30 mouse cellular contexts compared by ENCODE assay signal in genomic region chr19:12830823-12831430, GRCm38 (mm10). TPM values are rescaled to one million over a fixed set of nuclear protein-coding genes. Genes with fewer than 3 reads are reported as not detected.
DNase-seq lines count a peak whose midpoint lies in the region; ATAC-seq and TF ChIP-seq lines count a peak whose summit lies in the region.
"Had no signal": no experiment of that assay in that cellular context is flagged by ENCODE, and none has a peak within 500 bp of the region (broad histone marks: within the 10 kb centered on the region; RNA-seq: fewer than 3 reads in every experiment).

No protein-coding gene starts in this region.

- no peak overlapping the region for H3K9ac ChIP-seq in embryonic facial prominence, embryonic 14.5 days (ENCODE audit: low read depth, low read length)
- no peak overlapping the region for H3K9ac ChIP-seq in kidney, postnatal 0 days (ENCODE audit: low read depth, low read length)
- H3K9ac ChIP-seq: forebrain, embryonic 12.5 days; forebrain, embryonic 15.5 days; heart, embryonic 12.5 days; heart, embryonic 15.5 days; hindbrain, embryonic 15.5 days had no signal

- no peak overlapping the region for H3K27ac ChIP-seq in embryonic facial prominence, embryonic 14.5 days (replicated peaks; ENCODE audit: low read depth, low read length)
- no peak overlapping the region for H3K27ac ChIP-seq in embryonic facial prominence, embryonic 10.5 days (replicated peaks)
- H3K27ac ChIP-seq in kidney, postnatal 0 days, result 0 out of 2 replicates have a peak overlapping the region, but pooled peaks have one; percentile 25
- peak overlapping the region; percentile 70 for H3K27ac ChIP-seq in bone marrow macrophage, adult 2 months (ENCODE audit: insufficient read depth, low read depth, low read length)
- H3K27ac ChIP-seq: forebrain, embryonic 12.5 days; forebrain, embryonic 15.5 days; heart, embryonic 15.5 days; hindbrain, embryonic 15.5 days had no signal

- no peak overlapping the region for H3K4me2 ChIP-seq in embryonic facial prominence, embryonic 14.5 days (ENCODE audit: low read depth, low read length)
- no peak overlapping the region for H3K4me2 ChIP-seq in kidney, postnatal 0 days (ENCODE audit: low read length)
- H3K4me2 ChIP-seq: forebrain, embryonic 12.5 days; forebrain, embryonic 15.5 days; heart, embryonic 12.5 days; heart, embryonic 15.5 days; hindbrain, embryonic 15.5 days had no signal

- DNase-seq in embryonic facial prominence, embryonic 14.5 days (ENCODE audit: low spot score), result peak; percentile 5
- DNase-seq in embryonic facial prominence, embryonic 10.5 days (ENCODE audit: low spot score), result no peak
- DNase-seq in kidney, postnatal 0 days (ENCODE audit: low spot score), result no peak
- DNase-seq in kidney, postnatal 36 days, result no peak
- DNase-seq in MN1 (ENCODE audit: low spot score), result no peak
- DNase-seq: adrenal gland, postnatal 10 days; adrenal gland, postnatal 36 days; cerebellum, adult 11 months; cerebellum, adult 2 months; cerebellum, adult 9-11 months; cerebellum, postnatal 36 days; embryo, embryonic 11 days; gastrocnemius, postnatal 25 days; heart, adult 18-20 months; heart, postnatal 10 days; heart, postnatal 36 days had no signal

- H3K27me3 ChIP-seq in embryonic facial prominence, embryonic 14.5 days (replicated peaks; ENCODE audit: control insufficient read depth, insufficient read depth, low read length), result no peaks in the 10 kb centered on the region
- H3K27me3 ChIP-seq in embryonic facial prominence, embryonic 10.5 days (replicated peaks; ENCODE audit: low read depth, poor library complexity, severe bottlenecking), result no peaks in the 10 kb centered on the region
- no peaks in the 10 kb centered on the region for H3K27me3 ChIP-seq in kidney, postnatal 0 days (ENCODE audit: insufficient read depth, low read length)
- H3K27me3 ChIP-seq: forebrain, embryonic 12.5 days; forebrain, embryonic 15.5 days; heart, embryonic 12.5 days; heart, embryonic 15.5 days; hindbrain, embryonic 15.5 days; Patski had no signal

- H3K4me1 ChIP-seq in embryonic facial prominence, embryonic 14.5 days (ENCODE audit: control insufficient read depth, insufficient read depth, low read length), result no peaks in the 10 kb centered on the region
- no peaks in the 10 kb centered on the region for H3K4me1 ChIP-seq in embryonic facial prominence, embryonic 10.5 days
- no peaks in the 10 kb centered on the region for H3K4me1 ChIP-seq in kidney, postnatal 0 days (replicated peaks; ENCODE audit: insufficient read depth, low read length)
- peaks cover 46% of the 10 kb centered on the region for H3K4me1 ChIP-seq in bone marrow macrophage, adult 2 months (ENCODE audit: control insufficient read depth, insufficient read depth, low read length)
- H3K4me1 ChIP-seq: forebrain, embryonic 12.5 days; forebrain, embryonic 15.5 days; heart, embryonic 12.5 days; heart, embryonic 15.5 days; hindbrain, embryonic 15.5 days had no signal

- no peak for TF ChIP-seq POLR2A in bone marrow macrophage, adult 2 months (IDR thresholded peaks at IDR 0.05; ENCODE audit: borderline replicate concordance, low read depth, low read length)

- no peak overlapping the region for H3K4me3 ChIP-seq in embryonic facial prominence, embryonic 14.5 days (ENCODE audit: low read depth, low read length)
- no peak overlapping the region for H3K4me3 ChIP-seq in embryonic facial prominence, embryonic 10.5 days
- H3K4me3 ChIP-seq in kidney, postnatal 0 days (replicated peaks; ENCODE audit: low read depth, low read length), result no peak overlapping the region
- H3K4me3 ChIP-seq in bone marrow macrophage, adult 2 months (ENCODE audit: insufficient read depth, low read length), result no peak overlapping the region
- H3K4me3 ChIP-seq: erythroblast, embryonic 14.5 days; forebrain, embryonic 12.5 days; forebrain, embryonic 15.5 days; heart, embryonic 12.5 days; heart, embryonic 15.5 days; hindbrain, embryonic 15.5 days had no signal

- no peak for TF ChIP-seq CTCF in kidney, postnatal 0 days (IDR thresholded peaks at IDR 0.05; ENCODE audit: low read depth)
- no peak for TF ChIP-seq CTCF in bone marrow macrophage, adult 2 months (IDR thresholded peaks at IDR 0.05; ENCODE audit: low read depth, low read length)

- 73% methylated on average over 2 of the region's 2 CpGs for WGBS in embryonic facial prominence, embryonic 14.5 days
- 71% methylated on average over 2 of the region's 2 CpGs for WGBS in embryonic facial prominence, embryonic 10.5 days
- WGBS in kidney, postnatal 0 days, result 59% methylated on average over 2 of the region's 2 CpGs

- peak; percentile 91 for ATAC-seq in embryonic facial prominence, embryonic 14.5 days (ENCODE audit: low read depth)
- no peak for ATAC-seq in kidney, postnatal 0 days (replicated peaks; ENCODE audit: low FRiP score, low read depth)
- ATAC-seq: forebrain, embryonic 15.5 days; inflammation-experienced regulatory T-cells, adult 6 months had no signal

- no peaks in the 10 kb centered on the region for H3K9me3 ChIP-seq in embryonic facial prominence, embryonic 14.5 days (ENCODE audit: control insufficient read depth, low read length)
- H3K9me3 ChIP-seq in embryonic facial prominence, embryonic 10.5 days, result no peaks in the 10 kb centered on the region
- no peaks in the 10 kb centered on the region for H3K9me3 ChIP-seq in kidney, postnatal 0 days (replicated peaks; ENCODE audit: low read length)
- H3K9me3 ChIP-seq: forebrain, embryonic 12.5 days; forebrain, embryonic 15.5 days; heart, embryonic 12.5 days; heart, embryonic 15.5 days; hindbrain, embryonic 15.5 days had no signal

- H3K36me3 ChIP-seq in embryonic facial prominence, embryonic 14.5 days (ENCODE audit: control insufficient read depth, insufficient read depth, low read length), result no peaks in the 10 kb centered on the region
- no peaks in the 10 kb centered on the region for H3K36me3 ChIP-seq in embryonic facial prominence, embryonic 10.5 days (replicated peaks)
- no peaks in the 10 kb centered on the region for H3K36me3 ChIP-seq in kidney, postnatal 0 days (ENCODE audit: insufficient read depth, low read length)
- H3K36me3 ChIP-seq: forebrain, embryonic 12.5 days; forebrain, embryonic 15.5 days; heart, embryonic 12.5 days; heart, embryonic 15.5 days; hindbrain, embryonic 15.5 days had no signal

RNA-seq across cellular contexts. Expression of gene Gm5244, which starts 15.6 kb away (rescaled TPM):
- not detected in 2 replicates for polyA plus RNA-seq in embryonic facial prominence, embryonic 14.5 days (2014; fragmentation: Nextera tagmentation; extraction: Ambion mirVana)
- not detected in 2 replicates for polyA plus RNA-seq in embryonic facial prominence, embryonic 10.5 days (2016; fragmentation: Nextera tagmentation; extraction: Ambion mirVana)
- not detected in 2 replicates for polyA plus RNA-seq in kidney, postnatal 0 days (2015; fragmentation: Nextera tagmentation; extraction: Ambion mirVana)
- not detected in 2 replicates for polyA plus RNA-seq in bone marrow macrophage, adult 2 months (2012; ENCODE audit: insufficient read depth, insufficient read length, missing spikeins)
- polyA plus RNA-seq: cerebellum, adult 2 months; cortical plate, adult 2 months; embryonic facial prominence, embryonic 11.5 days; erythroblast, embryonic 14.5 days; forebrain, embryonic 12.5 days; forebrain, embryonic 15.5 days; gonadal fat pad, adult 2 months; heart, embryonic 12.5 days; heart, embryonic 15.5 days; hindbrain, embryonic 11.5 days; hindbrain, embryonic 15.5 days; intestine, embryonic 16.5 days; Patski had no signal

RNA-seq across cellular contexts. Expression of gene Olfr1444, which starts 26.2 kb away (rescaled TPM):
- polyA plus RNA-seq in embryonic facial prominence, embryonic 14.5 days (2014; fragmentation: Nextera tagmentation; extraction: Ambion mirVana), result not detected in 2 replicates
- not detected in 2 replicates for polyA plus RNA-seq in embryonic facial prominence, embryonic 10.5 days (2016; fragmentation: Nextera tagmentation; extraction: Ambion mirVana)
- polyA plus RNA-seq in kidney, postnatal 0 days (2015; fragmentation: Nextera tagmentation; extraction: Ambion mirVana), result not detected in 2 replicates
- polyA plus RNA-seq in bone marrow macrophage, adult 2 months (2012; ENCODE audit: insufficient read depth, insufficient read length, missing spikeins), result 0.72 TPM in 1 of 2 replicates, not detected in the other
- polyA plus RNA-seq: cerebellum, adult 2 months; cortical plate, adult 2 months; embryonic facial prominence, embryonic 11.5 days; erythroblast, embryonic 14.5 days; forebrain, embryonic 12.5 days; forebrain, embryonic 15.5 days; gonadal fat pad, adult 2 months; heart, embryonic 12.5 days; heart, embryonic 15.5 days; hindbrain, embryonic 11.5 days; hindbrain, embryonic 15.5 days; intestine, embryonic 16.5 days; Patski had no signal

RNA-seq across cellular contexts. Expression of gene Lpxn, which starts 34.9 kb away (rescaled TPM):
- polyA plus RNA-seq in embryonic facial prominence, embryonic 14.5 days (2014; fragmentation: Nextera tagmentation; extraction: Ambion mirVana), result 4.2 and 4.6 TPM in 2 replicates
- 0.71 and 0.72 TPM in 2 replicates for polyA plus RNA-seq in embryonic facial prominence, embryonic 10.5 days (2016; fragmentation: Nextera tagmentation; extraction: Ambion mirVana)
- polyA plus RNA-seq in kidney, postnatal 0 days (2015; fragmentation: Nextera tagmentation; extraction: Ambion mirVana), result 2.2 TPM in 2 replicates
- polyA plus RNA-seq in bone marrow macrophage, adult 2 months (2012; ENCODE audit: insufficient read depth, insufficient read length, missing spikeins), result 150 TPM in 2 replicates

RNA-seq across cellular contexts. Expression of gene Zfp91, which starts 35.0 kb away (rescaled TPM):
- 8.9 and 10.1 TPM in 2 replicates for polyA plus RNA-seq in embryonic facial prominence, embryonic 14.5 days (2014; fragmentation: Nextera tagmentation; extraction: Ambion mirVana)
- 13.1 and 14.2 TPM in 2 replicates for polyA plus RNA-seq in embryonic facial prominence, embryonic 10.5 days (2016; fragmentation: Nextera tagmentation; extraction: Ambion mirVana)
- polyA plus RNA-seq in kidney, postnatal 0 days (2015; fragmentation: Nextera tagmentation; extraction: Ambion mirVana), result 15.3 TPM in 2 replicates
- polyA plus RNA-seq in bone marrow macrophage, adult 2 months (2012; ENCODE audit: insufficient read depth, insufficient read length, missing spikeins), result 66.9 and 74.5 TPM in 2 replicates

RNA-seq across cellular contexts. Expression of gene Olfr1445, which starts 52.7 kb away (rescaled TPM):
- polyA plus RNA-seq in embryonic facial prominence, embryonic 14.5 days (2014; fragmentation: Nextera tagmentation; extraction: Ambion mirVana), result not detected in 2 replicates
- polyA plus RNA-seq in embryonic facial prominence, embryonic 10.5 days (2016; fragmentation: Nextera tagmentation; extraction: Ambion mirVana), result not detected in 2 replicates
- polyA plus RNA-seq in kidney, postnatal 0 days (2015; fragmentation: Nextera tagmentation; extraction: Ambion mirVana), result not detected in 2 replicates
- polyA plus RNA-seq in bone marrow macrophage, adult 2 months (2012; ENCODE audit: insufficient read depth, insufficient read length, missing spikeins), result not detected in 2 replicates
- polyA plus RNA-seq: cerebellum, adult 2 months; cortical plate, adult 2 months; embryonic facial prominence, embryonic 11.5 days; erythroblast, embryonic 14.5 days; forebrain, embryonic 12.5 days; forebrain, embryonic 15.5 days; gonadal fat pad, adult 2 months; heart, embryonic 12.5 days; heart, embryonic 15.5 days; hindbrain, embryonic 11.5 days; hindbrain, embryonic 15.5 days; inflammation-experienced regulatory T-cells, adult 6 months; intestine, embryonic 16.5 days; Patski had no signal

Comparison
In these comparisons a context has a peak if more than half of its experiments do, and no peak if none do; other contexts are left out.
1. H3K27ac ChIP-seq: peak in kidney, postnatal 0 days (single experiment) and bone marrow macrophage, adult 2 months (single experiment); none in embryonic facial prominence, embryonic 14.5 days (single experiment) and embryonic facial prominence, embryonic 10.5 days (single experiment).
2. RNA of gene Lpxn, which starts 34.9 kb away (polyA plus RNA-seq): 150 TPM in bone marrow macrophage, adult 2 months; 4.2 to 4.6 TPM in embryonic facial prominence, embryonic 14.5 days, 2.2 TPM in kidney, postnatal 0 days and 0.71 to 0.72 TPM in embryonic facial prominence, embryonic 10.5 days; every median in the first group is over 10 times any median in the second.